Mouse (Mus musculus) MEL (cell line): ENCODE measurements around the gene Gm42878.

Experiments
- CTCF ChIP-seq, 3 experiments: IDR thresholded peaks in 2 of 3; conservative IDR thresholded peaks in 1 of 3; 2 replicates each; pipeline ENCODE4 v1.5.1; 2011 to 2012; ENCODE audit warnings: low read length in 3 of 3, low read depth in 2 of 3, mild to moderate bottlenecking in 2 of 3, improper control_type of control experiment in 1 of 3, inconsistent platforms in 1 of 3, mixed read lengths in 1 of 3, moderate library complexity in 1 of 3; ENCODE audit not compliant: control insufficient read depth in 1 of 3, insufficient read depth in 1 of 3, poor library complexity in 1 of 3, severe bottlenecking in 1 of 3
- EP300 ChIP-seq, 2 experiments: IDR thresholded peaks; 2 replicates each; pipeline ENCODE4 v1.6.1; 2011; ENCODE audit warnings: improper control_type of control experiment in 2 of 2, low read length in 2 of 2, low read depth in 1 of 2, mild to moderate bottlenecking in 1 of 2
- GABPA ChIP-seq: IDR thresholded peaks from 2 replicates; pipeline ENCODE4 v1.6.1; 2012; ENCODE audit warnings: low read depth, mild to moderate bottlenecking, inconsistent platforms, low read length, improper control_type of control experiment, moderate library complexity
- MYB ChIP-seq: IDR thresholded peaks from 2 replicates; pipeline ENCODE4 v1.6.1; 2011; ENCODE audit warnings: mild to moderate bottlenecking, low read depth, low read length, improper control_type of control experiment
- POLR2A ChIP-seq, 2 experiments: IDR thresholded peaks; 2 replicates each; pipeline ENCODE4 v1.6.1; 2011 to 2012; ENCODE audit warnings: low read length in 2 of 2, mild to moderate bottlenecking in 2 of 2, control low read depth in 1 of 2, improper control_type of control experiment in 1 of 2, low read depth in 1 of 2, moderate library complexity in 1 of 2; ENCODE audit not compliant: control insufficient read depth in 1 of 2, insufficient read depth in 1 of 2, poor library complexity in 1 of 2
- RCOR1 ChIP-seq: IDR thresholded peaks from 2 replicates; pipeline ENCODE4 v1.6.1; 2012; ENCODE audit warnings: low read depth, mild to moderate bottlenecking, inconsistent platforms, low read length, improper control_type of control experiment
- TCF12 ChIP-seq: IDR thresholded peaks from 2 replicates; pipeline ENCODE4 v1.6.1; 2014; ENCODE audit warnings: low read depth, mild to moderate bottlenecking, inconsistent platforms, low read length, improper control_type of control experiment, moderate library complexity
- USF1 ChIP-seq: IDR thresholded peaks from 2 replicates; pipeline ENCODE4 v1.6.1; 2014; ENCODE audit warnings: low read depth, mild to moderate bottlenecking, inconsistent platforms, low read length, improper control_type of control experiment, moderate library complexity
- ZC3H11A ChIP-seq: IDR thresholded peaks from 2 replicates; pipeline ENCODE4 v1.6.1; 2012; ENCODE audit warnings: low read depth, mild to moderate bottlenecking, inconsistent platforms, low read length, improper control_type of control experiment

- TF ChIP-seq POLR2A (IDR thresholded peaks at IDR 0.05; ENCODE audit: control insufficient read depth in 1 of 2, insufficient read depth in 1 of 2, low read depth in 1 of 2, low read length in 2 of 2, poor library complexity in 1 of 2), result no peak
- TF ChIP-seq CTCF (IDR thresholded peaks at IDR 0.05 in 2 of 3, conservative IDR thresholded peaks at IDR 0.05 in 1 of 3; ENCODE audit: control insufficient read depth in 1 of 3, insufficient read depth in 1 of 3, low read depth in 2 of 3, low read length in 3 of 3, poor library complexity in 1 of 3, severe bottlenecking in 1 of 3), result no peak
- TF ChIP-seq USF1, result no peak
- TF ChIP-seq EP300 (IDR thresholded peaks at IDR 0.05; ENCODE audit: low read depth in 1 of 2, low read length in 2 of 2), result no peak
- no peak for TF ChIP-seq GABPA
- no peak for TF ChIP-seq TCF12
- TF ChIP-seq MYB, result no peak
- no peak for TF ChIP-seq ZC3H11A
- no peak for TF ChIP-seq RCOR1
Measured at GRCm38 (mm10) chr5:121536921-121537555, 8.2 kb downstream of the Gm42878 start.
